Mouse (Mus musculus) midbrain, embryonic 16.5 days (tissue): ENCODE measurements around the gene Acss2. TPM values are rescaled to one million over a fixed set of nuclear protein-coding genes. Genes with fewer than 3 reads are reported as not detected.
A peak's percentile ranks its signal among the peaks of the same experiment; 100 is the strongest.

Experiments
- ATAC-seq: fragments of 200-750 bp; cut with Nextera tagmentation; 2 replicates; pipeline ENCODE4 v1.8.0; 2017; ENCODE audit warnings: moderate TSS enrichment
- H3K27ac ChIP-seq: fragments of 300-500 bp; sonication (generic); 2 replicates; pipeline ENCODE4 v1.5.1; 2014; ENCODE audit warnings: mild to moderate bottlenecking, low read length, mixed read lengths
- H3K27me3 ChIP-seq: fragments of 300-500 bp; sonication (generic); 2 replicates; pipeline ENCODE4 v1.6.1; 2014; ENCODE audit warnings: low read depth, low read length, mixed read lengths; ENCODE audit not compliant: control insufficient read depth, insufficient read depth
- H3K36me3 ChIP-seq: fragments of 300-500 bp; sonication (generic); 2 replicates; pipeline ENCODE4 v1.6.1; 2014; ENCODE audit warnings: mild to moderate bottlenecking, low read length, moderate library complexity, mixed read lengths; ENCODE audit not compliant: control insufficient read depth, insufficient read depth
- H3K4me1 ChIP-seq: fragments of 300-500 bp; sonication (generic); 2 replicates; pipeline ENCODE4 v1.6.1; 2014; ENCODE audit warnings: mild to moderate bottlenecking, low read length, mixed read lengths; ENCODE audit not compliant: control insufficient read depth, insufficient read depth
- H3K4me2 ChIP-seq: fragments of 300-500 bp; sonication (generic); 2 replicates; pipeline ENCODE4 v1.6.1; 2014; ENCODE audit warnings: mild to moderate bottlenecking, low read length, mixed read lengths
- H3K4me3 ChIP-seq: fragments of 300-500 bp; sonication (generic); 2 replicates; pipeline ENCODE4 v1.5.1; 2014; ENCODE audit warnings: low read depth, mild to moderate bottlenecking, low read length, moderate library complexity, mixed read lengths
- H3K9ac ChIP-seq: fragments of 300-500 bp; sonication (generic); 2 replicates; pipeline ENCODE4 v1.6.1; 2014; ENCODE audit warnings: low read depth, low read length, mixed read lengths
- H3K9me3 ChIP-seq: fragments of 300-500 bp; sonication (generic); replicated peaks from 2 replicates; pipeline ENCODE4 v1.6.1; 2014; ENCODE audit warnings: mild to moderate bottlenecking, low read length, mixed read lengths; ENCODE audit not compliant: control insufficient read depth, poor library complexity, severe bottlenecking
- WGBS: fragments of 180-500 bp; shearing (Covaris S2); extraction: QIAGEN DNeasy Blood & Tissue Kit; methylation state at CpG from one replicate; pipeline ENCODE4 v1.1.7; 2014; 5-methylcytosine and 5-hydroxymethylcytosine counted together
- polyA plus RNA-seq: library from polyadenylated mRNA; unstranded; fragments of >200 nt; fragmentation: Nextera tagmentation; extraction: Ambion mirVana; gene quantifications from 2 replicates; pipeline ENCODE4 v1.2.1, GENCODE M21; 2015

Acss2 gene
- polyA plus RNA-seq, 1 experiment from 2014 or later: 23.9 TPM

DNA sequence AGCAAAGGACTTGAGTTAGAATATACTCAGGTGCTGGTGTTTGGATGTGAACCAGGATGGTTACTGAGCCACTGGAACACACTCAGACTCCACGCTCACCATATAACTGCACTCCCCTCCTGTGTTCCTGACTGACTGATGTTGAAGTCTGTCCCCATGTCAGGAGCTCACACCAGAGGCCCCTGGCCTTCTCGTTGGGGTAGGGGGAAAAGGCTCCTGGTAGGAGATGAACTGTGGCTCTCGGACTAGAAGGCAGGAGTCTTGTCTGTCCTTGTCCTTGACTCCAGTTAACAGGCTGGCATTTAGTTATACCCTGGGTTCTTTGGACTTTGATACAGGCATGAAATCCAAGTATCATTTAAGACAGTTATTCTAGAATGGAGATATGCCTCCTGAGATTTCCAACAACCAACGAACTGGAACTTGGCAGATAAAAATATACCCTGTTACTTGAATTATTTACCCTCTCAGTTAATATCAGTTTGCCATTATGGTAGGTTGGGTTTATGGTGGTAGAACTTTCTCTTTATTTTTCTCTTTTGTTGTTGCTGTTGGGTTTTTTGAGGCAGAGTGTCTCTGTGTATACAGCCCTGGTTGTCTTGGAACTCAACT is 64.7 kb downstream of the Acss2 start:
- Histone ChIP-seq H3K4me1 (no peaks in the 10 kb centered on the region), H3K9ac (no peak overlapping the region), H3K36me3 (no peaks in the 10 kb centered on the region), H3K27me3 (no peaks in the 10 kb centered on the region), H3K4me2 (no peak overlapping the region), H3K9me3 (no peaks in the 10 kb centered on the region), H3K4me3 (no peak overlapping the region), H3K27ac (no peak overlapping the region)
- ATAC-seq: no peak
- 81% methylated on average over 4 of the region's 4 CpGs for WGBS

DNA sequence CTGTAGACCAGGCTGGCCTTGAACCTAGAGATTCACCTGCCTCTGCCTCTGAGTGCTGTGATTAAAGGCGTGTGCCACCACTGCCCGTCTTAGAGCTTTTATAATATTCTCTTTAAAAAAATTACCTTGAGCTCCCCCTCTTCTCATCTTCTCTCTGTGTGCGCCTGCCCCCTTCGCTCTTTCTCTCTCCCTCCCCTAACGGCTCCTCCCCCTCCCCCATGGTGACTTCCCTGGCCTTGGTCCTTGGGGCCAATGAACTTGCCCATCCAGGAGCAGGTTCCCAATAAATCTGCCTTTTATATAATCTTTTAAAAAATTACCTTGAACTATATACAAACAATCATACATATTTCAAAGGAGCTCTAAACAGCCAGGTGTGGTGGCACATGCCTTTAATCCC is 65.2 kb downstream of the Acss2 start:
- Histone ChIP-seq H3K27me3 (no peaks in the 10 kb centered on the region), H3K36me3 (no peaks in the 10 kb centered on the region), H3K27ac (no peak overlapping the region), H3K9me3 (no peaks in the 10 kb centered on the region), H3K4me1 (no peaks in the 10 kb centered on the region), H3K9ac (no peak overlapping the region), H3K4me3 (no peak overlapping the region), H3K4me2 (no peak overlapping the region)
- ATAC-seq: no peak
- 87% methylated on average over 5 of the region's 5 CpGs for WGBS

DNA sequence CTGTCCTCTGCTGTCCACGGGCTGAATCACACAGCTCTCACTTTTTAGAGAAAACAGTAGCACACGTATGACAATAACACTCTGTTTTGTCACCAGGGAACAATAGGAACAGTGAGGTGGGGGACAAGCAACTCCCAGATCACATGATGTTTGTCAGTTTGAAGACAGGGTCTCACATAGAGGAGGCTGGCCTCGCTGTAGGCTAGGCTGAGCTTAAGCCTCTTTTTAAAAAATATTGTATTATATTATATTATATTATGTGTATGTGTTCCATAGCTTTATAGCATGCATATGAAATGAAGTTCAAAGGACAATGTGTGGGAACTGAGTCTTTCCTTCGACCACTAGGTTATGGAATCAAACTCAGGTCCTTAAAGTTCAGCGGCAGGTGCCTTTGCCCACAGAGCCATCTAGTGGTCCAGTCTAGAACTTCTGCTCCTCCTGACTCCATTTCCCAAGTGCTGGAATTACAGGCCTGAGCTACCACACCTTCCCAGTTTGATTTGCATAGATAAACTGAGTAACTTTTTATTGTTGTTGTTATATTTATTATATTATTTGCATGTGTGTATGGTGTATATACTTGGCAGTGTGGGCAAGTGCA is 66.3 kb downstream of the Acss2 start:
- no peak for ATAC-seq
- H3K4me1 ChIP-seq: no peaks in the 10 kb centered on the region
- H3K4me2 ChIP-seq: no peak overlapping the region
- H3K4me3 ChIP-seq: no peak overlapping the region
- no peaks in the 10 kb centered on the region for H3K36me3 ChIP-seq
- no peaks in the 10 kb centered on the region for H3K27me3 ChIP-seq
- no peaks in the 10 kb centered on the region for H3K9me3 ChIP-seq
- WGBS: 44% methylated on average over 5 of the region's 5 CpGs
- no peak overlapping the region for H3K27ac ChIP-seq
- H3K9ac ChIP-seq: no peak overlapping the region

DNA sequence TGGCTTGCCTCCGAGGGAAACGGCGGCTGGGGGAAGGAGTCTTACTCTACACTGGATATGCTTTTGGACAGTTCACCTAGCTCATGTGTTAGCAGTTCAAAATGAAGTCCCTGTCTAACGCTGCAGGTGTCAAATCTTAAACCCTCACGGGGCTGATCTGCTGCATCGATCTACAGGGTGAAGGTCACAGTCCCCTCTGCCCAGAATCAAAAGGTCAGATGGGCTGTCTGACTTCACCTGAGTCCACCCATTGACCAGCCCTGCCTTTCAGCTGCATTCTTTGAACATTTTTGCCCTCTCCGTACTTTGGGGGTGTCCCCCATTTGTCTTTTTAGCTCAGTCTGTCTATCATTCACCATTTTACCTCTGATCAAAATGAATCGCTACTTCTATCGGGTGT is 67.3 kb downstream of the Acss2 start:
- Histone ChIP-seq H3K27ac (no peak overlapping the region), H3K27me3 (no peaks in the 10 kb centered on the region), H3K4me3 (no peak overlapping the region), H3K9ac (no peak overlapping the region), H3K4me2 (no peak overlapping the region), H3K36me3 (no peaks in the 10 kb centered on the region), H3K9me3 (no peaks in the 10 kb centered on the region), H3K4me1 (no peaks in the 10 kb centered on the region)
- ATAC-seq: no peak
- WGBS: 62% methylated on average over 9 of the region's 9 CpGs

DNA sequence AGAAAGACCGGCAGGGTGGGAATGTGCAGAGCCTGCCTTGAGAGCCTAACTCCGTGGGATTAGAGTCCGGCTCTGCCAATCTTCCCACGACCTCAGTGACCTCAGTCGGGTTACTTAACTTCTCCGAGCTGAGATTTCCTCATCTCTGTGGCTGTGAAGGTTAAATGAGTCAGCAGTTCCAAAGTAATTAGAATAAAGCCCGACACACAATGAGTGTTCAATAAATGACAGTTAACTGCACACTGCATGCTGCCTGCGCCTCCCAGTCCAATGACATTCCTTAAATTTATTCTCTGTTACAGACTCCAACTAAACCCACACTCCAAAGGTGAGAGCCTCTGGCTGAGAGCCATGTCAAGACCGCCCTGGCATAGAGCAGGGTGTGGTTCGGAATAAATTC is 67.7 kb downstream of the Acss2 start:
- Histone ChIP-seq H3K4me3 (no peak overlapping the region), H3K4me1 (no peaks in the 10 kb centered on the region), H3K9ac (no peak overlapping the region), H3K4me2 (no peak overlapping the region), H3K27ac (no peak overlapping the region), H3K9me3 (no peaks in the 10 kb centered on the region), H3K36me3 (no peaks in the 10 kb centered on the region), H3K27me3 (no peaks in the 10 kb centered on the region)
- 37% methylated on average over 10 of the region's 10 CpGs for WGBS
- no peak for ATAC-seq

DNA sequence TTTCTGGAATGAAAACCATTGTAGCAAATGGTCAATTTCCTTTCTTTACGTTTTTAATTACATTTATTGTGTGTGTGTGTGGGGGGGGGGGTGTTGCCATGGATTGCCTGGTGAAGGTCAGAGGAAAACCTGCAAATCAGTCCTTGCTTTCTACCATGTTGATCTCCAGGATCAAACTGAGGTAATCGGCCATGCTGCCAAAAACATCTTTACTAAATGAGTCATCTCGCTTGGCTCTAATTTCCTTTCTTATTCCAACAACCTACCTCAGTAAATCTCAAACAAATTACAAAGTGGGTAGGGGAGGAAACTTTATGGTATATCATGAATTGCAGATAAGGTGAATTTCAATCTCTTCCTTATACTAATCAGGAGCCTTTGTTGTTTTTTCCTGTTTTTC is 70.4 kb downstream of the Acss2 start:
- WGBS: 81% methylated on average over 3 of the region's 3 CpGs
- H3K9me3 ChIP-seq: no peaks in the 10 kb centered on the region
- H3K4me1 ChIP-seq: peaks cover 9% of the 10 kb centered on the region
- H3K27me3 ChIP-seq: no peaks in the 10 kb centered on the region
- no peak overlapping the region for H3K4me2 ChIP-seq
- H3K27ac ChIP-seq: no peak overlapping the region
- H3K36me3 ChIP-seq: no peaks in the 10 kb centered on the region
- no peak for ATAC-seq
- no peak overlapping the region for H3K9ac ChIP-seq
- H3K4me3 ChIP-seq: no peak overlapping the region

DNA sequence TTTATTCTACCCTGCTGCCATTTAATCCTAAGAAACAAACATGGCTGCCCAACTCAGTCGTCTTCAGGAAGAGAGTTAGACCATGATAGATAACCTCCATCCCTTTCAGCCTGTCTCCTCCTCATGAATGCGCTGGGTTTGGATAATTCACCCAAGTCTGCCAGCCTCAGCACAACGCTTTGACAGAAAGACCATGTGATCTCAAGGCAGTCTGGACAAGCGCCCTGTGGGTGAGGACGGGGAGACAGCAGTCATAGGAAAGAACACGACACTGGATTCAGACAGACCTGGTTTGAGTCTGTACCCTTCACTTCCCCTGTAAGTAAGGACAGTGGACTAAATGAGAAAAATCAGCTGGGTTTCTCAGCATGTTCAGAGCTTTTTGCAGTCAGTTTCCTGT is 71.8 kb downstream of the Acss2 start:
- Histone ChIP-seq H3K36me3 (no peaks in the 10 kb centered on the region), H3K4me2 (no peak overlapping the region), H3K4me3 (no peak overlapping the region), H3K9ac (no peak overlapping the region), H3K9me3 (no peaks in the 10 kb centered on the region), H3K27me3 (no peaks in the 10 kb centered on the region), H3K4me1 (peaks cover 9% of the 10 kb centered on the region), H3K27ac (no peak overlapping the region)
- 78% methylated on average over 6 of the region's 6 CpGs for WGBS
- no peak for ATAC-seq

DNA sequence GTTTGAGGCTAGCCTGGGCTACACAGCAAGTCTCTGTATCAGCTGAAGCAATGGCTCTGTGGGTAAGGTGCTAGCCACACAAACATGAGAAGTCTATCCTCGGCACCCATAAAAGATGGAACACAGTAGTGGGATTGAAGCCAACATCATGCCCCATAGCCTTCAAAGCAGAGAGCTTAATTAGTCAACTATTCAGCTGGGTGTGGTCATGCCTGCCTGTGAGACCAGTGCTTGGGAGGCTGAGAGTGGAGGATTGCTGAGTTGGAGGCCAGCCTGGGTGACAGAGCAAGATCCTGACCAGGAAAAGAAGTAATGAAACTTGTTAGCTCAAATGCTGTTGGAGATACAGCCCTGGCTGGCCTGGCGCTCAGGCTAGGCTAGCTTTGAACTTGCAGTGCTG is 73.1 kb downstream of the Acss2 start:
- no peak for ATAC-seq
- Histone ChIP-seq H3K27me3 (no peaks in the 10 kb centered on the region; the same call in 1 of the 2 replicates), H3K9ac (no peak overlapping the region), H3K36me3 (no peaks in the 10 kb centered on the region), H3K4me2 (no peak overlapping the region), H3K9me3 (no peaks in the 10 kb centered on the region), H3K4me3 (no peak overlapping the region), H3K27ac (no peak overlapping the region), H3K4me1 (peaks cover 9% of the 10 kb centered on the region)
- WGBS: 91% methylated on average over 2 of the region's 2 CpGs

DNA sequence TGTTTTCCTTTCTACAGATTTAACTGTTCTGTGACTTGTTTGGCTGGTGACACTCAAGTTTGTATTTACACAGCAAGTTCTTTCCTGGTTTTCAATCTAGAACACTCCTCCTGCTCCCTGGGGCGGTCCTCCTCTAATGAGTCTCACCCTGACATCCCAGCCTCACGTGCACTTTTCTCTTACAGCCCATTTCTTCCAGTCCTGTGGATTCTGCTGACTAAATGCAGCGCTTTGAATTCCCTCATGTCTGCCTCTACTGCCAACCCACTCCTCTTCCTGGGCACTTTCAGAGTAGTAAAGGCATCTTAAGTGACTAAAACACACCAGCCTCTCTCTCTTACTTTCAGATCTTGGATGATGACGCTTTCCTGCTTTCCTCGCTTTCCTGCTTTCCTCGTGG is 73.9 kb downstream of the Acss2 start:
- Histone ChIP-seq H3K9ac (peak overlapping the region; percentile 68), H3K27me3 (no peaks in the 10 kb centered on the region; the same call in 1 of the 2 replicates), H3K36me3 (no peaks in the 10 kb centered on the region), H3K27ac (peak overlapping the region; percentile 66; the same call in 1 of the 2 replicates), H3K4me2 (peak overlapping the region; percentile 73), H3K4me3 (peak overlapping the region; percentile 60), H3K4me1 (peaks cover 9% of the 10 kb centered on the region), H3K9me3 (no peaks in the 10 kb centered on the region)
- no peak for ATAC-seq
- WGBS: 8% methylated on average over 6 of the region's 6 CpGs
